Mouse (Mus musculus): ENCODE results near the gene Nr2f1. TPM values are rescaled to one million over a fixed set of nuclear protein-coding genes. Genes with fewer than 3 reads are reported as not detected.

Nr2f1 gene
- polyA plus RNA-seq, 1 experiment from 2014 or later: 70.2 TPM

DNA sequence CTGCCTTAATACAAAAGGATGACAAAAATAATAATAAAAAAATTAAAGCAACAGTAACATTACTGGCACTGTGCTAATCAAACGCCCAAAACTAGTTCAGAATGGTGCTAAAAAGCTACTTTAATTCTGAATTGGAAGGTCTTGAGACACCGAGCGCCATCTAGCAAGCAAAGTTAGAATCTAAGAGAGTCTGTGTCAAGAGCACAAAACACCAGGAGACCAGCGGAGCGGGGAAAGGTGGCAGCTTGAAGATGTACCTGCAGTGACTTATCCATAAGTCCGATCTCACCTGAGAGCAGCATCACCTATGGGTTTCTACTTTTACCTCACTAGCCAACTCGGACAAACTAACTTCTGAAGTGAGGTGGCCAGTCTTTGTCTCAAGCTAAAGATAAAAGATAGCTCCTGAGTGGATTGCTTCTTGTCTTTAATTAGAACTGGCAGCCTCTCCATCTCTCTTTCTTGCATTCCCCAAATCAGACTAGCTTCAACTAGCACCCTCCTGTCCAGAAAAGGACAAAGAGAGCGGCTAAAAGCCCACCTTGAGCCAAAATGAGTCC lies 23.7 kb downstream of the Nr2f1 start:
- ATAC-seq: peak; percentile 37
- peaks cover 33% of the 10 kb centered on the region for H3K27me3 ChIP-seq (replicated peaks; ENCODE audit: control insufficient read depth, insufficient read depth, low read length)
- peak overlapping the region; percentile 89 for H3K27ac ChIP-seq (ENCODE audit: low read length)
- H3K4me1 ChIP-seq (replicated peaks; ENCODE audit: control insufficient read depth, insufficient read depth, low read length): peaks cover 10% of the 10 kb centered on the region
- H3K4me3 ChIP-seq (replicated peaks; ENCODE audit: low read length): peak overlapping the region; percentile 27
- peak overlapping the region; percentile 38 for H3K4me2 ChIP-seq (ENCODE audit: low read length)
- H3K9me3 ChIP-seq (ENCODE audit: control insufficient read depth, low read length): no peaks in the 10 kb centered on the region
- WGBS: under 1% methylated on average over 8 of the region's 8 CpGs
- H3K36me3 ChIP-seq (ENCODE audit: control insufficient read depth, insufficient read depth): no peaks in the 10 kb centered on the region
- H3K9ac ChIP-seq (replicated peaks; ENCODE audit: low read depth, low read length): peak overlapping the region; percentile 41; the same call in 1 of the 2 replicates

DNA sequence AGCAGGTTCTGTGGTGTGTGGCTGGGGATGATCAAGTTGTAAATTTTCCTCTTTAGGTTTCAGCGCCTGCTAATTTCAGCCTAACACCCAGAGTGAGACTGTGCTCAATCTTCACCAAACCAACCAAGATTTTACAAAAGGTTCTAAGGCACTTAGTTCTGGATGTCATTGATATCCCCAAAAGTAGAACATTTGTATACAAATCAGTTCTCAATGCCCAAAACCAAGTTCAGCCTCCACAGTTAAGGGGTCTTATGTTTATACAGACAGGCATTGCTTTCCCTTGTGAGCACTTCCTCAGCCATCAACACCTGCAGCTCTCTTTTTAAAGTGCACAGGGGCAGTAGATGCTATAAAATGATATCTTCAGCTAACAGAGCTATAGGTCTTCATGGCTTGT lies 24.7 kb downstream of the Nr2f1 start:
- Histone ChIP-seq H3K9me3 (ENCODE audit: control insufficient read depth, low read length) (no peaks in the 10 kb centered on the region), H3K27ac (ENCODE audit: low read length) (peak overlapping the region; percentile 21), H3K4me3 (replicated peaks; ENCODE audit: low read length) (no peak overlapping the region), H3K36me3 (ENCODE audit: control insufficient read depth, insufficient read depth) (no peaks in the 10 kb centered on the region), H3K4me1 (replicated peaks; ENCODE audit: control insufficient read depth, insufficient read depth, low read length) (peaks cover 9% of the 10 kb centered on the region), H3K4me2 (ENCODE audit: low read length) (peak overlapping the region; percentile 28; the same call in 1 of the 2 replicates), H3K9ac (replicated peaks; ENCODE audit: low read depth, low read length) (no peak overlapping the region), H3K27me3 (replicated peaks; ENCODE audit: control insufficient read depth, insufficient read depth, low read length) (peaks cover 34% of the 10 kb centered on the region)
- ATAC-seq: no peak
- WGBS: 38% methylated on average over 1 of the region's 1 CpGs

DNA sequence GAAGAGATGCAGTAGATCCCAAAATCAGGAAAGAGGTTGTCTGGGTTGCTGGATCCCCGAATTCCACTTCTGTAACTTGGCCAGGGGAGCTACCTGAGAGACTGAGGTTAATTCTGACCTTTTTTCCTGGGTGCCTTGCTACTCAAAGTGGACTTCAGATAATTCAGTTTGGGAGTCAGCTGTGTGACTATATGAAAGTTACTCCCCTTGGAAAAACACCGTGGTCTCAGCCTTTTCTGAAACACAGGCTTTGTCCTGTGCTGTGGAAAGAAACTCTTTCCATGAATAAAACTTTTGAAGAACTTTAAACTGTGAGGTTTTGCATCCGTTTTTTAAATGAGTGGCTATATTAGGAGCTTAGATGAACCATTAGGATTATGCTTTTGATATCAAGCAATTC lies 25.4 kb downstream of the Nr2f1 start:
- Histone ChIP-seq H3K4me2 (ENCODE audit: low read length) (peak overlapping the region; percentile 6; the same call in 1 of the 2 replicates), H3K27me3 (replicated peaks; ENCODE audit: control insufficient read depth, insufficient read depth, low read length) (peaks cover 37% of the 10 kb centered on the region), H3K27ac (ENCODE audit: low read length) (0 out of 2 replicates have a peak overlapping the region, but pooled peaks have one; percentile 9), H3K4me3 (replicated peaks; ENCODE audit: low read length) (no peak overlapping the region), H3K9ac (replicated peaks; ENCODE audit: low read depth, low read length) (no peak overlapping the region), H3K9me3 (ENCODE audit: control insufficient read depth, low read length) (no peaks in the 10 kb centered on the region), H3K4me1 (replicated peaks; ENCODE audit: control insufficient read depth, insufficient read depth, low read length) (peaks cover 2% of the 10 kb centered on the region), H3K36me3 (ENCODE audit: control insufficient read depth, insufficient read depth) (no peaks in the 10 kb centered on the region)
- no peak for ATAC-seq
- 15% methylated on average over 3 of the region's 3 CpGs for WGBS

DNA sequence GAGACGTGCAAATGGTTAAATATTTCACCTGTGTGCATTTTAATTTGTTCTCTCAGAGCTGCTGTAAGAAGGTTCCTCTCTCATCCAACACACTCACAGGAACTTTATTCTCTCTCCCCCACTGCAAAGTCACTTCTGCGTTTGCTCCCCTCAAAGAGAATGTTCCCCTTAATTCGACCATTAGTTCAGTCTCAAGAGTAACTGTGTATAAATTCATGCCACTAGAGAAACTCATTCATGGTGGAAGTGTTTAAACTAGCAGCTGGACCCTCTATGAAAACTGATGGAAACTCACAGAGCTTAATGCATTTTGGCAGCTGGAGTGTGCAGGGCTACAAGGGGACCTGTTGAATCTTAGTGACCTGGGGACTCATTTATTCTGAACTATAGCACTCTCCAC lies 26.7 kb downstream of the Nr2f1 start:
- peak overlapping the region; percentile 6; the same call in 1 of the 2 replicates for H3K27ac ChIP-seq (ENCODE audit: low read length)
- no peak overlapping the region for H3K9ac ChIP-seq (replicated peaks; ENCODE audit: low read depth, low read length)
- no peaks in the 10 kb centered on the region for H3K9me3 ChIP-seq (ENCODE audit: control insufficient read depth, low read length)
- H3K4me1 ChIP-seq (replicated peaks; ENCODE audit: control insufficient read depth, insufficient read depth, low read length): no peaks in the 10 kb centered on the region; the same call in 1 of the 2 replicates
- 13% methylated on average over 3 of the region's 3 CpGs for WGBS
- peaks cover 36% of the 10 kb centered on the region for H3K27me3 ChIP-seq (replicated peaks; ENCODE audit: control insufficient read depth, insufficient read depth, low read length)
- no peaks in the 10 kb centered on the region for H3K36me3 ChIP-seq (ENCODE audit: control insufficient read depth, insufficient read depth)
- ATAC-seq: no peak
- H3K4me3 ChIP-seq (replicated peaks; ENCODE audit: low read length): no peak overlapping the region
- H3K4me2 ChIP-seq (ENCODE audit: low read length): no peak overlapping the region

DNA sequence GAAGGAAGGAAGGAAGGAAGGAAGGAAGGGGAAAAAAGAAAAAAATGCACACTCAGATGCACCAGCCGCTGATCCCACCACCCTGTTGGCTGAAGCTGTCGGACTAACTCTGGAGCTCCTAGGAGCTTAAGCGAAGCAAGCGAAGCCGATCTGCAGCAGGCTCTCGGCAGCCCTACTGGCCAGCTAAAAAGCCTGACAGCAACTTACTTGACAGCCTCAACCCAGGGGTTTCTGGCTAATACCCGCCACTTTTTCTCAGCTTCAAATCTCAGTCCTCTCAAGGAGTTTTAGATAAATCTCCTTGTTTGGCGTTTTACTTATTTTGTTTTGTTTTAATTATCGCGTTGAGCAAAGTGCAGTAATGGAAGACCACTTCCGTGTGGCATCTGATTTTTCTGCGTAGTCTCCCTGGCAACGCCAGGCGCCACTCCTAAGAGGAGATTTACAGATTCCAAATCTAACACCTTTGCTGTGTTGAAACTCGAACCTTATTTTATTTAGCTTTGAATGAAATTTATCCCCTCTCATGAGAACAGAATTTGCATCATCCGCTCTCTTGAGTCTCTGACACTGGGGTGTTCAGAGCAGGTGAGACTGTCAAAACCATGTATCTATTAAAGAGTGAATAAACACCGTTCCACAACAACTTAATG lies 27.4 kb downstream of the Nr2f1 start:
- 5% methylated on average over 17 of the region's 17 CpGs for WGBS
- Histone ChIP-seq H3K9ac (replicated peaks; ENCODE audit: low read depth, low read length) (no peak overlapping the region), H3K36me3 (ENCODE audit: control insufficient read depth, insufficient read depth) (no peaks in the 10 kb centered on the region), H3K27ac (ENCODE audit: low read length) (peak overlapping the region; percentile 82), H3K4me1 (replicated peaks; ENCODE audit: control insufficient read depth, insufficient read depth, low read length) (no peaks in the 10 kb centered on the region; the same call in 1 of the 2 replicates), H3K27me3 (replicated peaks; ENCODE audit: control insufficient read depth, insufficient read depth, low read length) (peaks cover 39% of the 10 kb centered on the region), H3K4me3 (replicated peaks; ENCODE audit: low read length) (peak overlapping the region; percentile 15), H3K9me3 (ENCODE audit: control insufficient read depth, low read length) (no peaks in the 10 kb centered on the region), H3K4me2 (ENCODE audit: low read length) (peak overlapping the region; percentile 43)
- no peak for ATAC-seq

DNA sequence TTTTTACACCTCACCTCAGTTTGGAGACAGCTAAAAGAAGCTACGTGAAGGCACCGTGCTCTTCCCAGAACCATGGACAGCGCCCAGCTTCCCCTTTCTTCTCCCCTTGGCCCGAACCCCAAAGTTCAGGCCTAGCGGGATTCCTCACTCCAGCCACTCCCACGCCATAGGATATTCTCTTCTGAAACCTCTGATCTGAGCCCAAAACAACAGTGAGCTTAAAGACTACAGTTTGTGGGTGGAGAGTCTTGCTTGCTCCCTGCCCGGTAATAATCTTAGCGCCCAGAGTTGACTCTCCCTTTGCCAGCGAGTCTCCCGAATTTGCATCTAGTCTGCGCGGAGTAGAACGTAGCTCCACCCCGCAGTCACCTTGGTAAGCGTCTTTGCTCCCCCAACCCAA lies 28.2 kb downstream of the Nr2f1 start:
- Histone ChIP-seq H3K9me3 (ENCODE audit: control insufficient read depth, low read length) (no peaks in the 10 kb centered on the region), H3K4me2 (ENCODE audit: low read length) (peak overlapping the region; percentile 40), H3K36me3 (ENCODE audit: control insufficient read depth, insufficient read depth) (no peaks in the 10 kb centered on the region), H3K27ac (ENCODE audit: low read length) (peak overlapping the region; percentile 76), H3K9ac (replicated peaks; ENCODE audit: low read depth, low read length) (peak overlapping the region; percentile 19), H3K4me3 (replicated peaks; ENCODE audit: low read length) (0 out of 2 replicates have a peak overlapping the region, but pooled peaks have one; percentile 0), H3K27me3 (replicated peaks; ENCODE audit: control insufficient read depth, insufficient read depth, low read length) (peaks cover 37% of the 10 kb centered on the region), H3K4me1 (replicated peaks; ENCODE audit: control insufficient read depth, insufficient read depth, low read length) (no peaks in the 10 kb centered on the region; the same call in 1 of the 2 replicates)
- WGBS: 6% methylated on average over 15 of the region's 15 CpGs
- ATAC-seq: peak; percentile 19; the same call in 1 of the 2 replicates

DNA sequence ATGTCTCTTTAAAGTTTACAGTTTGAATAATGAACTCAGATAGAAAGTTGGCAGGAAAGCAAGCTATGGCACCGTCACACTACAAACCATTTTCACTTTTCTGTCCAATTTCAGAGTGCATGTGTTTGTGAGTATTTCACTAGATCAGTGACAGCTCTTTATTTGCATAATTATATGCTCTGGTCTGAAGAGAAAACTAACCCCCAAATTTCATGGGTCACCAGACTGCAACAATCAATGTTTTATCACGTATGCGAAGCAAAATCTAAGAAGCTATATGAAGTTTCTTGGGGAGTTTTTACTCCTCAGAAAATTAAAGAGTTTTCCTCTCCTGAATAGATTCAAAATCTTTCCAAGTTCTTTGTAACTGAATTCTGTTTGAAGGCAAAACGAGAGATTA lies 31.4 kb downstream of the Nr2f1 start:
- Histone ChIP-seq H3K36me3 (ENCODE audit: control insufficient read depth, insufficient read depth) (no peaks in the 10 kb centered on the region), H3K4me2 (ENCODE audit: low read length) (no peak overlapping the region), H3K9me3 (ENCODE audit: control insufficient read depth, low read length) (no peaks in the 10 kb centered on the region), H3K4me1 (replicated peaks; ENCODE audit: control insufficient read depth, insufficient read depth, low read length) (peaks cover 12% of the 10 kb centered on the region), H3K27ac (ENCODE audit: low read length) (no peak overlapping the region), H3K9ac (replicated peaks; ENCODE audit: low read depth, low read length) (no peak overlapping the region), H3K4me3 (replicated peaks; ENCODE audit: low read length) (no peak overlapping the region), H3K27me3 (replicated peaks; ENCODE audit: control insufficient read depth, insufficient read depth, low read length) (peaks cover 31% of the 10 kb centered on the region)
- WGBS: 10% methylated on average over 4 of the region's 4 CpGs
- no peak for ATAC-seq

DNA sequence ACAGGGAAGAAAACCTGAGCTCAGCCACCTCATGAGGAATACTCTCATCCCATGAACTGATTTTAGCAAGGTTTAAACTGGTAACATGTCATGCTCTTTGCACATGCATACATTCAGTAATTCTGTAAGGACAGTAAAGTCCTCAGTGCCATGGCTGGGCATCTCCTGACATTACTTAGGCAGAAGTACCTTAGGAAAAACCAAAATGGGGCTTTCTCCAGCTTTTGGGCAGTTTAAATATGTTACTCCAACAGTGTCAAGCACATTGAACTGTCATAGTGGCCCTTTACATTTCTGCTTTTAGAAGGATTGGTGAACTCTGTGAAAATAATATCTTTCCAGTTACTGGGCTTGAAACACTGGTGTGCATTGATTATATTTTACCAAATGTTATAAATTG lies 34.6 kb downstream of the Nr2f1 start:
- Histone ChIP-seq H3K4me1 (replicated peaks; ENCODE audit: control insufficient read depth, insufficient read depth, low read length) (peaks cover 20% of the 10 kb centered on the region), H3K4me2 (ENCODE audit: low read length) (0 out of 2 replicates have a peak overlapping the region, but pooled peaks have one; percentile 8), H3K9ac (replicated peaks; ENCODE audit: low read depth, low read length) (no peak overlapping the region), H3K9me3 (ENCODE audit: control insufficient read depth, low read length) (no peaks in the 10 kb centered on the region), H3K4me3 (replicated peaks; ENCODE audit: low read length) (no peak overlapping the region), H3K27me3 (replicated peaks; ENCODE audit: control insufficient read depth, insufficient read depth, low read length) (peaks cover 21% of the 10 kb centered on the region), H3K36me3 (ENCODE audit: control insufficient read depth, insufficient read depth) (no peaks in the 10 kb centered on the region), H3K27ac (ENCODE audit: low read length) (0 out of 2 replicates have a peak overlapping the region, but pooled peaks have one; percentile 5)
- ATAC-seq: no peak

DNA sequence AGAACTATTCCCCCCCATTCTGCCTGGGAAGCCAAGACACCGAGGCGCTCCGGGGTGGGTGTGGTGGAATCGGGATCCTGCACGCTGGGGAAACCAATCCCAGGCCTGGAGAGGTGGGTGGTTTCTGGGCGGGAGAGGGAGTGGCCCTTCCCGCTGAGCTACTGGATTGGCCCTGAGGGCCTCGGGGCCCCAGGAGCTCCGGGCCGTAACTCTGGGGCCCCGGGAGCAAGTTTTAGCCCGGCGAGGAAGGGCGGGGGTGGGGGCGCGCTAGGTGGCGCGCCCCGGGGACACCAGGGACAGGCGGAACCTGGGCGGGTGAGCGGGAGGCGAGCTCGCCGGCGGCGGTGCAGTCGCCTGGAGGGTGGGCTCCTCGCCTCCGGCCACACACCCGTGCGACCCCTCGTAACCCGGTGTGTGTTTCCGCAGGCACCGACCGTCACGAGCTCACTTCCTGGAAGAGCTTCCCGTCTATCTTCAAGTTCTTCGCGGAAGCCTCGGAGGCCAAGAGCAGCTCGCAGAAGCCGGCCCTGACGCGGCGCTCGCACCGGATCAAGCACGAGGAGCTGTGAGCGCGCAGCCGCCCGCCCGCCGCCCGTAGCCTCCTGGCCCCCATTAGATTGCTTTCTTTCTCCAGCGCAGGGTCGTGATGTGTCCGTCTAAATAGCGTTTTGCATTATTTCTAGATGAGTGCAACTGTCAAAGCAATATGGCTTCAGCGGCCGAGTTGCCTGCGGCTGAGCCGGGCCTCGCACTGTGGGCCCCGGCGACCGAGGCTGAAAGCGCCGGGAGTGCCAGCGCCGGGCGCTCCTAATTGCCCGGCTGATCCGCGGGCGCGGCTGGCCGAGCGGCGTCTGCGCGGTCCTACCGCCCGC lies 36.2 kb downstream of the Nr2f1 start:
- Histone ChIP-seq H3K4me3 (replicated peaks; ENCODE audit: low read length) (peak overlapping the region; percentile 65), H3K9ac (replicated peaks; ENCODE audit: low read depth, low read length) (peak overlapping the region; percentile 78), H3K4me2 (ENCODE audit: low read length) (peak overlapping the region; percentile 78), H3K9me3 (ENCODE audit: control insufficient read depth, low read length) (no peaks in the 10 kb centered on the region), H3K27ac (ENCODE audit: low read length) (peak overlapping the region; percentile 94), H3K4me1 (replicated peaks; ENCODE audit: control insufficient read depth, insufficient read depth, low read length) (peaks cover 20% of the 10 kb centered on the region), H3K27me3 (replicated peaks; ENCODE audit: control insufficient read depth, insufficient read depth, low read length) (peaks cover 16% of the 10 kb centered on the region), H3K36me3 (ENCODE audit: control insufficient read depth, insufficient read depth) (no peaks in the 10 kb centered on the region)
- WGBS: 0% methylated on average over 84 of the region's 86 CpGs
- ATAC-seq: peak; percentile 90
